Mouse (Mus musculus): ENCODE results near the gene Pmfbp1. TPM values are rescaled to one million over a fixed set of nuclear protein-coding genes. Genes with fewer than 3 reads are reported as not detected.

Pmfbp1 gene
- polyA plus RNA-seq, 1 experiment from 2014 or later = 0.13 TPM

DNA sequence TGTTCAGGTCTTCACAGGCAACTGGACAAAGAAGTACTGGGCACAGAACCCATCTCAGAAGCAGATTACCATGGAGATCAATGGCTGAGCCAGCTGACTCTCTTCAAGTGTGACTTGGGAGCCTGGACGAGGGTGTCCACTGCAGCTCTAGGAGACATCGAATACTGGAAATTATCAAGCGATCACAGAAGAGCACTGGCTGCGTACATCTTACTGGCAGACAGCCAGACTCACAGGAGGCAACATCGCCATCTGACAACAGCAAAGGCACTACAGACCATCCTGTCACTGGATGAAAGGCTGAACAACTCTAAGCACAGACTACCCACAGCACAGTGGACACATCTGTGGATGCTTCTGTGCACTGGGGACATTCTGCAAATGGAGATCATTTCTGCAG, 98.3 kb downstream of the Pmfbp1 start:
- H3K27me3 ChIP-seq (replicated peaks) = no peaks in the 10 kb centered on the region
- H3K27ac ChIP-seq (replicated peaks) = no peak overlapping the region
- no peak overlapping the region for H3K9ac ChIP-seq
- no peaks in the 10 kb centered on the region for H3K9me3 ChIP-seq
- ATAC-seq (ENCODE audit: extremely low read depth, insufficient number of reproducible peaks, low FRiP score, low TSS enrichment) = no peak
- H3K4me1 ChIP-seq = no peaks in the 10 kb centered on the region
- H3K4me3 ChIP-seq = no peak overlapping the region
- 88% methylated on average over 5 of the region's 5 CpGs for WGBS
- H3K4me2 ChIP-seq = no peak overlapping the region
- H3K36me3 ChIP-seq = peaks cover 40% of the 10 kb centered on the region

Other genes starting within 250 kb of the Pmfbp1 start
- gene Dhx38, start 71.8 kb downstream of the Pmfbp1 start, polyA plus RNA-seq (2015; fragmentation: Nextera tagmentation; extraction: Ambion mirVana) = 14.3 and 14.4 TPM in 2 replicates
- gene Txnl4b, start 71.9 kb downstream of the Pmfbp1 start, polyA plus RNA-seq (2015; fragmentation: Nextera tagmentation; extraction: Ambion mirVana) = 15.3 and 17.7 TPM in 2 replicates
- 0.56 and 0.61 TPM in 2 replicates for gene Hp, start 85.1 kb downstream of the Pmfbp1 start, polyA plus RNA-seq (2015; fragmentation: Nextera tagmentation; extraction: Ambion mirVana)
- gene Dhodh, start 114.6 kb downstream of the Pmfbp1 start, polyA plus RNA-seq (2015; fragmentation: Nextera tagmentation; extraction: Ambion mirVana) = 33.6 and 36.7 TPM in 2 replicates
- 0.06 and 0.25 TPM in 2 replicates for gene Pkd1l3, start 120.5 kb downstream of the Pmfbp1 start, polyA plus RNA-seq (2015; fragmentation: Nextera tagmentation; extraction: Ambion mirVana)
- gene Ist1, start 199.2 kb downstream of the Pmfbp1 start, polyA plus RNA-seq (2015; fragmentation: Nextera tagmentation; extraction: Ambion mirVana) = 81.0 and 84.8 TPM in 2 replicates
- 18.4 and 19.4 TPM in 2 replicates for gene Zfp821, start 211.5 kb downstream of the Pmfbp1 start, polyA plus RNA-seq (2015; fragmentation: Nextera tagmentation; extraction: Ambion mirVana)
- 4.3 and 4.4 TPM in 2 replicates for gene Atxn1l, start 243.7 kb downstream of the Pmfbp1 start, polyA plus RNA-seq (2015; fragmentation: Nextera tagmentation; extraction: Ambion mirVana)

Data from heart, embryonic 13.5 days (tissue).